Mouse (Mus musculus): ENCODE measurements around the gene R3hdm4.

Gene R3hdm4

DNA sequence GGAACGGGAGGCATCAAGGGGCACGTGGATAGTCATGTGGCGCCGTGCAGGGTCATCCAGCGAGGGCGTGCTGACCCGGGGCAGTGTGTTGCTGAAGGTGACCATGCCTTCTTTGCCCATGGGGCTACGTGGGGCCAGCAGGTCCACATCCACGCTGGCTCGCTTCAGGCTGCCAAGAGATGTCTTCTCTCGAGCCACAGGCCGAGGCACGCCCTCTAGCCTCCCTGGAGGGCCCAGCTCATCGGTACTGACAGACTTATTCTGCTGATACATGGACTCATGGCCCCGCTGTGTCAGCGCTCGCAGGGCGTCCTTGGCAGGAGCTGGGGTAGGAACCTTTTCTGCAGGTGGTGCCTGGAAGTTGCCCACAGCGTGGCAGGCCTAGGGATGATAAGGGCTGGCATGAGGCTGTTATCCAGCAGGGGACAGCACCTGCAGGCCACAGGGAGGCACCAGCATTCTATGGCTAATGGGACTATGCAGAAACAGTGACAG is 55.2 kb downstream of the R3hdm4 start:
- peak; percentile 50 for DNase-seq

DNA sequence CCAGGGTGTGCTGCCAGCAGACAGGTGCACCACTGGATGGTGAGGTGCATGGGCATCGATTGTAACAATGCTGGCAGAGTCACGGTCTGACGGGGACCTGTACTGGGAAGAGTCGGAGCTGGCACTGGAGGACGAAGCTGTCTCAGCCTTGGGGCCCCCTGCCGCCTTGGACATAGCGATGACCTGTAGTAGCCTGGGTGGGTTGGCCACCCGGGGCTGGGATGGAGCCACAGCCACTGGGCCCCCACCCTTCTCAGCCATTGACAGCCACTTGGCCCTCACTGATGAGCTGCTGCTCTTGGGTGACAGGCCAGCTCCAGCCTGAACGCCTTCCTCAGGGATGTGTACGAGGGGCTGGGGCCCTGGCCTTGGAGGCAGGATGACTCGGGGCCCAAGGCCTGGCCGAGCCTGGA is 55.8 kb downstream of the R3hdm4 start:
- DNase-seq, result peak; percentile 41

DNA sequence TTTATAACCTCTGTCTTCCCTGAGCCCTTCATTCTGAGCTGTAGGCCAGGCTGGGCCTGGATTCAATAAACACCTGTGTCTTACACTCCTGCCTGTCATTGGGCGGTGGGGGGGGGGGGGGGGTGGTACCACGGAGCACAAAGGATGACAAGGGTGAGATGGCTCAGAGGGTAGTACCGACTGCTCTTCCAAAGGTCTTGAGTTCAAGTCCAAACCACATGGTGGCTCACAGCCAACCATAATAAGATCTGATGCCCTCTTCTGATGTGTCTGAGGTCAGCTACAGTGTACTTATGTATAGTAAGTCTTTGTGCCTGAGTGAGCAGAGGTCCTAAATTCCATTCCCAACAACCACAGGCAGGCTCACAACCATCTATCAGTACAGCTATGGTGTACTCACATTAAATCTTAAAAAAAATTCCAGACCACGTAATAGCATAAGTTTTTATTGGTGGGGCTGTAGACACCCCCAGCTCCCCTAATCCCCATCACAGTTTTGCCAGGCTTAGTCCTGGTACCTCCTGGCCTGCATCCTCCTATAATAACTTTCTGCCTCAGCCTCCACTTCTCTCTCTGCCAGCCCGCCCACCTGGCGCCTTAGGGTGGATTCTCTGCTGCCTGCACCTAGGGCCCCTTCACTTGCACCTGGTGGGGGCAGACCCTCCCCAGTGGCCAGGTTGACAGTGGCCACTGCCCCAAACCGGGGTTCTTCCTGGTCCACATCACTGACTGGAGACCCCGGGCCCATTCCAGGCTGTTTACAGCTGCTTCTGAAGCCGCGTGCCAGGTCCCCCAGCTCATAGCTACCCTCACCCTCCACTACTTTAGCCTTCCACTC is 56.4 kb downstream of the R3hdm4 start:
- DNase-seq, result peak; percentile 42

DNA sequence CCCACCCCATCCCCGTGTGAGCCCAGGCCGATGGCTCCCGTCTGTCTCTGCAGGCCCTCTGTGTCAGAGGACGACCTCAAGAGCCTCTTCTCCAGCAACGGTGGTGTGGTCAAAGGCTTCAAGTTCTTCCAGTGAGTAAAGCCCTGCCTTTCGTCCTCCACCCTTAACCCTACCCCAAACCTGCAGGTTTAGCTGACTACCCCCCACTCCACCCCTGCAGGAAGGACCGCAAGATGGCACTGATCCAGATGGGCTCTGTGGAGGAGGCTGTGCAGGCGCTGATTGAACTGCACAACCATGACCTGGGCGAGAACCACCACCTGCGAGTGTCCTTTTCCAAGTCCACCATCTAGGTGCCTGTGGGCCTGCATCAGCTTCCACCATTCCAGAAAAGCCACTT is 58.1 kb downstream of the R3hdm4 start:
- DNase-seq, result peak; percentile 57

DNA sequence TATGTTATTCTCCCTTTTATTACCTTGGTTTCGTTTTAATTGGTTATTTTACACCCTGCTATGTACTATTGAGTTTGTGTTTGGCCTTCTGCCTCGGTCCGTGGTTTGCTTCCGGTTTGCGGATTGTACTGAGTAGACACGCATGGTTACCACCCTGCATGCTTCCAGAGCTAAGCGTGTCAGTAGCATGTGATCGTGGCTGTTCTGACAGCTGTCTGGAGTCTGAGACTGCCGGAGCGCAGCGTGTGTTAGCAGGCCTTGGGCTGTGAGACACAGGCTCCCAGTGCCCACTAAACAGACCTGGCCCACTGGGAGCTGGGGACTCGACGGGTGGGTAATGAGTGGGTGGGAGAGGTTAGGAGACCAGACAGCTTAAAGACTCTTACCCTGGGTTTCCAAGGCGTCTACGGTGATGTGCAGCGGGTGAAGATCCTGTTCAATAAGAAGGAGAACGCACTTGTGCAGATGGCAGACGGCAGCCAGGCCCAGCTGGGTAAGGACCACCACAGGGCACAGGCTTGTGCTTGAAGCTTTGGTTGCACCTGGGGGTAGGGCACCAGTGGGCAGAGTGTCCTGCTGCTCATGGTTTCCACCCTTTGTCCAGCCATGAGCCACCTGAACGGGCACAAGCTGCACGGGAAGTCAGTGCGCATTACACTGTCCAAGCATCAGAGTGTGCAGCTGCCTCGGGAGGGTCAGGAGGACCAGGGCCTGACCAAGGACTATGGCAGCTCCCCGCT is 58.8 kb downstream of the R3hdm4 start:
- peak; percentile 52 for DNase-seq

DNA sequence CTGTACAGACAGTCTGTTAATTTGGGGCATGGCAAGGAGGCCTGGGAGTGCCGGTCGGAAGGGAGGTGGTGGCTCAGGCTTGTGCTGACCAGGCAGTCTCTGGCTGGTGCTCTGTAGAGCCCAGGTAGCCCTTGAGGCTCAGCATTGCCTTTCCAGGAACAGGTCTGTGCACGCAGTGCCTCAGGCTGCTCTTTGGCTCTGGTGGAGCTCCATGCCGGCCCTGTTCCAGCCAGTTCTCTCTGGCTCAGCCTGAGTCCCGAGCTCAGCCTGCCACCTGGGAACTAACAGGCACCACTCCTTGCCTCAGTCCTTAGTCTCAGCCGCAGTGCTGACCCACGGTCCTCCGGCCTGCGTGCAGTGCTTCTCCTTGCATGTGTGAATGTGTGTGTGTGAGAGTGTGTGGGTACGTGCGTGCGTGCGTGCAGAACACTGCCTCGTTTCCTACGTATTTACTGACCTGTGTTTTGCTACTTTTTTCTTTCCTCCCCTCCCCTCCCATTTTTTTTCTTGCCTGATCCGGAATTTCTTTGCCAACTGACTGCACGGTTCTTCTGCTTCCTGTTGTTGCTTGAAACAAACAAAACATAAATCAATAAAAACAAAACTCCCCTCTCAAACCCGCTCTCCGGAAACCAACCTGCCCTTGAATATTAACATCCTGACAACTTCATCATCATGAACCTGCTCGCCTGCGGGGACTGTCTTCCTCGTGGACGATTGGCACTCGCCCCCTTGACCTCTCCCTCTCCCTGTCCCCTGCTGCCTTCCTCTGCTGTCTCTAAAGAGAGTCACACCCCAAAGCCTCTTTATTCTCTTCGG is 59.6 kb downstream of the R3hdm4 start:
- DNase-seq, result peak; percentile 78

DNA sequence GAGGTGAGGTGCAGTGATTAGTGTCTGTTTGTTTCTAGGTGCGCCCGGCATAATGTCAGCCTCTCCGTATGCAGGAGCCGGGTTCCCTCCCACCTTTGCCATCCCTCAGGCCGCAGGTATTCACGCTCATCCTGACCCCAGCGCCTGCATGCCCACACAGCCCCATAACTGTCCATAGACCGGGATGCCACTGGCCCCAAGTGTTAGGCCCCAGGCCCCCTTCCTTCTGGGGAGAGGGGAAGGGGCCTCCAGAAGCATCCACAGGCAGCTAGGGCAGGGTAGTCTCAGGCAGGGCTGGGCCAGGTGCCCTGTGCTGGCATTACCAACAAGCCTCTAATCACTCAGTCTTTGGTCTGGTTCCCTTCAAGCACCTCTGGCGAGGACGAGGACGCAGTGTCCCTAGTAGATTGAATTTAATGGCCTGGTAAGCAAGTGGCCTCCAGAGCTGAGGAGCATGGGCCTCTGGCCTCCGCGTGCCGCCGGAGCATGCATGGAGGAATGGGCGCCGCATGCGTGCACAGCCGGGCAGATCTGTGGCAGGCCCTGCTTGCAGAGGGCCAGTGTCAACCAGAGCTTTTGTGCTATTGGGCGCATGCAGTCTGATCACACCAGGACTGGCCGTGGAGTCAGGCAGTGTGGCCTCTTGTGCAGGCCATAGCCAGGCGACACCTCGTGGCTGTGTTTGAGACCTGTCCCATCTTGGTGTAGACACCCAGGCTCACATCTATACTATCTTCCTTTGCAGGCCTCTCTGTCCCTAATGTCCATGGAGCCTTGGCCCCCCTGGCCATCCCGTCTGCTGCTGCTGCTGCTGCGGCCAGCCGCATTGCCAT is 60.7 kb downstream of the R3hdm4 start:
- no peak for DNase-seq

Measured in kidney, postnatal 10 days (tissue).